Mouse (Mus musculus) left cerebral cortex, adult 2 months (tissue): ENCODE measurements around the gene Chl1. TPM values are rescaled to one million over a fixed set of nuclear protein-coding genes. Genes with fewer than 3 reads are reported as not detected.

Experiments
- DNase-seq, 2 experiments: peaks; one replicate each; pipeline ENCODE4 v3.0.0; 2021 to 2022; ENCODE audit warnings: low spot score in 2 of 2, mixed read lengths in 1 of 2; ENCODE audit errors: extremely low spot score in 1 of 2
- H3K27ac ChIP-seq: fragments of 200-600 bp; 2 replicates; pipeline ENCODE4 v1.8.1; 2022
- H3K4me3 ChIP-seq: fragments of 200-600 bp; 2 replicates; pipeline ENCODE4 v1.8.1; 2022
- CTCF ChIP-seq: fragments of 200-600 bp; IDR thresholded peaks from 2 replicates; pipeline ENCODE4 v1.8.1; 2022; ENCODE audit warnings: antibody characterized with exemption, mild to moderate bottlenecking, moderate library complexity
- intact Hi-C: fragments of 180-260 bp; cut with DNase I; formaldehyde crosslinking; loops from one replicate; pipeline ENCODE4 v1.15.1; 2025
- total RNA-seq, 2 experiments: library from RNA; stranded (reverse); gene quantifications; 2 replicates each; pipeline ENCODE4 v1.2.3; 2021

The Chl1 gene
- total RNA-seq, 2 experiments from 2014 or later = 122 to 126 TPM

DNA sequence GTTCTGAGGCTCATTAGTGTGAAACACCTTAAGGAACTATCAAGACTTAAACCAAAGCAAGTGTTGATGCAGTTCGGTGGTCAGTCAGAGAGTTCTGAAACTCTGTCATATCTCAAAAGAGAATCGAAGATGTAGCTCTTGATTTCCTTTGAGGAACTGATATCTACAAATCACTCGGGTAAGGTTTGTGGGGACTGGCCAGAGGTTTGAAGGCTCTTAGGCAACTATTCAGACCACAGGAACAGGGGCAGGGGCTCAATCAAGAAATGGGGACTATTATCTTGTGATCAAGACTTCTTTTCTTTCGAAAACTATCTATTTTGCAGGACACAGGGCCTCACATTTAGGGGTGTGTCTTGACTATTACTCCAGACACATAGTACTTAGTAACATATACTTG, 39.5 kb downstream of the Chl1 start:
- TF ChIP-seq CTCF = no peak

DNA sequence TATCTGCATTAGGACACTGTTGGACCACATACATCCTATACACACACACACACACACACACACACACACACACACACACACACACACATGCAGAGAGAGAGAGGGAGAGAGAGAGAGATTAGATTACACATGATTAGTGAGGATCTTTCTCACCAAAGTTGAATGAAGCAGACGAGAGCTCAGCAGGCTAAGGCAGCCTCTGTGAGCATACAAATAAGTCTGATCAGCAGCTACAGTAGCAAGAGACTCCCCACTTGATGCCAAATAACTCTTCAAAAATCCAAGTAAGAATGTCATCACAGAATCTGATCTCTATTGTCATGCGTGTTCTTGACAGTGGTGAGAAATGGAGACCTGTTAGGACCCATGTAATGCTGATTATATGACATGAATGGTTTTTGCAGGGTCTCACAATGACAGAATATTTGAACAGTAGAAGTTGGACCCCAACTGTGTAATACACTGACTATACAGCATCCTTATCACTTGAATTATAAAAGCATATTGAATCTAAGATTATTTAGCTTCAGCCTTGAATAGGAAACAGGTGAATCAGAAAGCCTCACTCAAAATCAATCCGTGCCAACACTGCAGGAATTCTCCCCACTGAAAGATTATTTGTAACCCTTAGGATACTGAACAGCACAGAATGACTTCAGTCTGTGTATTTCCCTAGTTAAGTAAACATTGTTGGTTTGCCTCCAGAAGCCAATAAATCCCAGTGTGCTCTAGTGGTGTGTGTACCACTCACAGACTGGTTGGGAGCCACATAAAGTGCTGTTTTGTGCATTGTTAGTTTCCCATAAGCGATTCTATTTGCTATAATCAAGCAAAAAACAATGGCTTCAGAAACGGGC, 47.9 kb downstream of the Chl1 start:
- no peak overlapping the region for H3K4me3 ChIP-seq
- intact Hi-C loops = loop anchor here (5.0 kb wide), 1 partner anchor 46 kb away; the partner anchor contains the start of gene Chl1
- H3K27ac ChIP-seq = peak overlapping the region; percentile 25
- DNase-seq = no peak
- TF ChIP-seq CTCF = no peak

More for the DNA sequence above, 39.5 kb downstream of the Chl1 start:
- no peak for DNase-seq
- Histone ChIP-seq H3K4me3 (no peak overlapping the region), H3K27ac (no peak overlapping the region)
- intact Hi-C loops = no loop called here

DNA sequence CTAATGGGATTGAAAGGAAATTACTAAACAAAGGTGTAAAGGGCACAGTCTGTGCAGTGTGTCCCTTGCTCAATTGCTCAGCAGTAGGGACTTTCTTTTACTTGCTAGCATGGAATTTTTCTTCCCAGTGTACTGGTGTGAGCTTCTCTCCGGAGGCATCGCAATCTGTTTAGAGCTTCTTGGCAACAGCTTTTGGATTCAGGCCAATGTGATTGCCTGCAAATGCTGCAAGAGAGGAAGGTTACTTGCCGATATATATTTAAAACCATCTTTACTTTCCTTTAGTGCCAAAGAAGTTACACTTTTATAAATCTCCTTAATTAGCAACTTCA, 48.5 kb downstream of the Chl1 start:
- no peak for TF ChIP-seq CTCF
- no peak overlapping the region for H3K4me3 ChIP-seq
- DNase-seq = peak in 1 of 2 experiments; percentile 29
- peak overlapping the region; percentile 25 for H3K27ac ChIP-seq
- intact Hi-C loops = loop anchor here (5.0 kb wide), 1 partner anchor 47 kb away; the partner anchor contains the start of gene Chl1

DNA sequence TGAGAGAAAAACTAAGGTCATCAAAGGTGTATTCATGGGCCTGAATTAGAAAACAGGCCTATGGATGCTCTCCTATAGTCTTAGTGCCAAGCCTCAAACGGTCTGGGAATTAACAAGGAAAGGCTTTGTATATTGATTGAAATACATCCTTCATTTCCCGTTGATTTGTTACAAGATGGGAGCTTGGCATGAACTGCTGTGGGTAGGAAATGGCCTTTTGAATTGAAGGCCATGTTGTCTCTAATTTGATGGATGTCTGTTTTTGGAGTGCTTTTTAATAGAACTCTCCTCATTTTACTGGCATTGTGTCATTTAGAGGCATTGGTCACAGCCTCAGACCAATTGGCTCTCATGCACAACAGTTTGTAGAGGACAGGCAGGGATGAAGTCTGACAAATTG, 49.0 kb downstream of the Chl1 start:
- peak overlapping the region; percentile 25; the same call in 1 of the 2 replicates for H3K27ac ChIP-seq
- no peak for DNase-seq
- H3K4me3 ChIP-seq = no peak overlapping the region
- no peak for TF ChIP-seq CTCF
- intact Hi-C loops = loop anchor here (5.0 kb wide), 1 partner anchor 47 kb away; the partner anchor contains the start of gene Chl1

DNA sequence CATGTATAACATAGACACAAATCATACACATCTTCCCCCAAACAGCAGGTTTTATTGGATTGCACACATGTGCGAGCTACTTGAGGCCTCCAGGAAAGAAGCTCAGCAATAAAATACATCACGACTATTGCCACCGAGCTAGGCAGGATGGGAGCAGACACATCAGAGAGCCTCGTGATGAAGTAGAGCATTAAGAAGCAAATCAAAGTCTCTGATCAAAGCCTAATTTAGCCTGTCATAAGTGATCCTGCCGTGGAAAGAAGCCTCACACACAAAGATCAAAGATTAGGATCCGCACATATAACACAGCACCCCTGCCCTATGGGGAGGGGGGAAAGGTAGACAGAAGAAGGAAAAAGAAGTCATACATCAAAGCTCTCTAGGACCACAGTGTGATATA, 54.4 kb downstream of the Chl1 start:
- no peak overlapping the region for H3K4me3 ChIP-seq
- DNase-seq = no peak
- no peak overlapping the region for H3K27ac ChIP-seq
- intact Hi-C loops = no loop called here
- no peak for TF ChIP-seq CTCF

DNA sequence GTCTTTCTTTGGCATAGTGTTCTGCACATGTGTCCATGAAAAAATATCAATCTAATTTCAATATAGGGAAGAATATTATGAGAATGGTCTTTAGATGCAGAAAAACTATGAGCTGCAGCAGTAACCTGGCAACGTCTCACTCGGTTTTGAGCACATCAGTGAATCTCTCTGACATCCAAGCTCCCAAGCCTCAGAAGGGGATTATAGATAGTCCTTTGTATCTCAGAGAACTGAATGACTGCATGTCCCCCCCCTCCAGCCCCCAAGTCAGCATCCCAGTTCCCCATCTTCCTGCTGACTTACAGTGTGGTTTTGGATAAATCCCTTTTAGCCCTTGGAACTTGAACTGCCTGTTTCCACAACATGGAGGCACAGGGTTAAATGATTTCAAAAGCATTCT, 56.9 kb downstream of the Chl1 start:
- Histone ChIP-seq H3K27ac (no peak overlapping the region), H3K4me3 (no peak overlapping the region)
- no peak for TF ChIP-seq CTCF
- intact Hi-C loops = no loop called here
- no peak for DNase-seq

DNA sequence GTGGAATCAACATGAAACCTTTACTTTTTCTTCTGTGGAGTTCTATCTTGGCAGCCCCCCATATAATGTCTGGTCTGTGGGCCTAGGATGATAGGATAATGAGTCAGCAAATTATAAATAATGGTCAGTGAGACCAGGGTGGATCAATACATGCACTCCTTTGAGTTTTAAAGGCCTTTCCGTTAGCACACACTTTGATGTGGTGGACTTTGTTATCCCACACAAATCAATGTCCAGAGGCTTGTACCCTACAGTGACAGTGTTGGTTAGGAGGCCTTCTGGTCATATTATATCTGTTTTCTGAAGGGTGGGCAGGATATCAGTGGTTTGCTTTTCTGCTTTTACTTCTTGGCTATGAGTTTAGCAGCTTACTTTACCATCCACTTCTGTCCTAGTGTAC, 62.3 kb downstream of the Chl1 start:
- no peak for TF ChIP-seq CTCF
- intact Hi-C loops = no loop called here

DNA sequence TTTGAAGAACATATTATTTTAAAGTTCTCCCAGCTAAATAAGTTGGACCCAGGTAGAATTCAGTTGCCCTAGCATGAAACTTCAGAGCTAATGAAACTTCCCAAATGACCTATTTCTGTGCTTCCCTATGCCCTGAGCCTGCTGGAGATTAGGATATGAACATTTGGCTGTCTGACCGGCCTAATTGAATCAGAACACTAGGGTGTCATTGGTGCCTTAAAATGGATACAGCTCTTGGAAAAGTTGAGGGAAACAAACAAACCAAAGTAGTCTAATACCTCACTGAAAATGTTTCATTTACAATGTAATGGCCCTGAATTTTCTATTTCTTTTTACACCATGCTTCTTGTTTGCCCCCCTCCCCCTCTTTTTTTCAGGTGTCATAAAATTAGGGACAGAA, 73.8 kb downstream of the Chl1 start:
- no peak for TF ChIP-seq CTCF
- intact Hi-C loops = no loop called here
- DNase-seq = no peak
- Histone ChIP-seq H3K27ac (no peak overlapping the region), H3K4me3 (no peak overlapping the region)

More for the DNA sequence above, 62.3 kb downstream of the Chl1 start:
- H3K4me3 ChIP-seq = no peak overlapping the region
- no peak for DNase-seq
- H3K27ac ChIP-seq = no peak overlapping the region

DNA sequence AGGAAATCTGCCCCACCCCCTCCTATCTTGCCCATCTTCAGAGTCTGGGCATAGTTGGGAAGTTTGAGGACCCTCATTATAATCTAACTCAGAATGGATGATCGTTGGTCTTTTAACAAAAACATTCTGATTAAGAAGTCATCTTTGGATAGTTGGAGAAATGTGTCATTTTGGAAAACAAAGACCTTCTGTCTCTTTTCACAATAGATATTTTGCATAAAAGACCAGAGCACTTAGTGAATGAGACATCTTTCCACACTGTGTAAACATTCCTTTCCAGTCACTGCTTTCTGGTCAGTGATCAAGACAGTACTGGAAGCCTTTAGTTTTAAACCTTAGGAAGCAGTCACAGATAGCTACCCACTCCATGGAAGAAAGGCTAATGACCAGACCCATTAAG, 75.3 kb downstream of the Chl1 start:
- no peak for TF ChIP-seq CTCF
- Histone ChIP-seq H3K27ac (no peak overlapping the region), H3K4me3 (no peak overlapping the region)
- DNase-seq = no peak
- intact Hi-C loops = no loop called here

DNA sequence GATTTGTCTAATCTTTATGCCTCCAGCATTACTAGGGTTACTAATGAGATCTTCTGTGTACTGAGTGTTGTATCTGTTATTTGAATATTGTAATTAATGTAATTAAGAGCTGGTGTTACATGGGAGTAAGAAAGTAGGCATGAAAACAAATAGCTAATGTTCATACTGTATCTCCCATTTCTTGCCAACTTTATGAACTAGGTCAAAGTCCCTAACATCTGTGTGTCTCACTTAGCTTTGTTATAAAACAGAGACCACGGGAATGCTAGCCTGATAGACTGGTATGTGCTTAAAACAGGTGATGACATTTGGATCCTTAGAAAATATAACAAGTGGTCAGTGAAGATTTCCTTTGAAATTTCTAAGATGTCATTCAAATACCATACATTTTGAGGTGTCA, 75.7 kb downstream of the Chl1 start:
- H3K4me3 ChIP-seq = no peak overlapping the region
- DNase-seq = no peak
- no peak overlapping the region for H3K27ac ChIP-seq
- TF ChIP-seq CTCF = no peak
- intact Hi-C loops = no loop called here

DNA sequence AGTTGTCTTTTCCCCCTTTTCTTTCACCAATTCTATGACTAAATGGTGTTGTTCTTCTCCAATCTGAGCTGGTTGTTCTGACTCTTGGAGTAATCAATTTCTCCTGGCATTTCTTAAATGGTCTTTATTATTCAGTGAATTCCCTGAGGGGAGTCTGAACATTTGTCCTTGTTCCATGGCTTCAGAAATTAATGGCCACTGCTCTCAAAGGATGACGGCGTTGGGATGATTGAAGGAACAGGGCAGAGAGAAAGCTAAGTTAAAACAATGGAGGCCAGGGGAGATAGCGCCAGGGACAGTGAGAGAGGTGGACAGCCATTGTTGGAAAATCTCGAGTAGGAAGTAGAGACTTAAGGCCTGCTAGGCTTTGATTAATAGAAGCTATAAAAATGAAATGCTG, 91.7 kb downstream of the Chl1 start:
- Histone ChIP-seq H3K27ac (no peak overlapping the region), H3K4me3 (no peak overlapping the region)
- TF ChIP-seq CTCF = no peak
- intact Hi-C loops = no loop called here
- DNase-seq = no peak

DNA sequence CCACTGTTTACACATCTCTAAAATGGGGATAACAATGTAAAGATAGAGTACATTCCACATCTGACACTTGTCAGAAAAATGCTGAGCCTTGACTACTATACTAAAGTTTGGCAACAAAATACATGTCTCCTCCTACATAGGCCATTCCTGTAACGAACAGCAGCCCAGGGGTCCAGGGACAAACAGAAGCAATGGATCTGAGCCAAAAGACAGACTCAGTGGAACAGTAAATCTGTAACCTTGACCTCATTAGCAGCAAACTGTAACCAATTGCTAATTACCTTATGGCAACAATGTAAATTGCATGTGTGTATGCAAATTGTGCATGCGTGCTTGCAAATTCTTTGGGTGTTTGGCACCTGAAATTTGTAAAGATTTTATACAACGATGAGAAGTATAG, 100.3 kb downstream of the Chl1 start:
- no peak for TF ChIP-seq CTCF
- intact Hi-C loops = loop anchor here (5.0 kb wide), 1 partner anchor 98 kb away; the partner anchor contains the start of gene Chl1
- no peak overlapping the region for H3K4me3 ChIP-seq
- no peak overlapping the region for H3K27ac ChIP-seq
- DNase-seq = no peak

DNA sequence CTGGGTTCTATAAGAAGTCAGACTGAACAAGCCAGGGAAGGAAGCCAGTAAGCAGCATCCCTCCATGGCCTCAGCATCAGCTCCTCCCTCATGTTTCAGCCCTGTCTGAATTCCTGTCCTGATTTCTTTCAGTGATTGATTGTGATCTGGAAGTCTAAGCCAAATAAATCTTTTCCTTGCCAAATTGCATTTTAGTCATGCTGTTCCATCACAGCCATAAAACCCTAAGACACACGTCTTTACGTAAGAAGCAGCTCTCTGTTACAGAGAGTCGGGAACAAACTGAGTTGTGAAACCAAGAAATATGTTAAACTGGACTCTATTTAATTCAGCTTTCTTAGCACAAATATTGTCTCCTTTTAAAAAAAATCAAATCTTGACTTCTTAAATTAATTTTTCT, 102.2 kb downstream of the Chl1 start:
- no peak for DNase-seq
- H3K27ac ChIP-seq = peak overlapping the region; percentile 26; the same call in 1 of the 2 replicates
- intact Hi-C loops = loop anchor here (5.0 kb wide), 1 partner anchor 100 kb away; the partner anchor contains the start of gene Chl1
- no peak overlapping the region for H3K4me3 ChIP-seq
- TF ChIP-seq CTCF = no peak
